Mouse (Mus musculus) embryonic facial prominence, embryonic 12.5 days (tissue): ENCODE measurements around the gene Csgalnact2. TPM values are rescaled to one million over a fixed set of nuclear protein-coding genes. Genes with fewer than 3 reads are reported as not detected.
A peak's percentile ranks its signal among the peaks of the same experiment; 100 is the strongest.

Experiments
- ATAC-seq: fragments of 200-750 bp; cut with Nextera tagmentation; 2 replicates; pipeline ENCODE4 v1.8.0; 2017; ENCODE audit not compliant: insufficient number of reproducible peaks, insufficient read depth, low FRiP score, low TSS enrichment
- H3K27ac ChIP-seq: fragments of 300-500 bp; sonication (generic); 2 replicates; pipeline ENCODE4 v1.5.1; 2016; ENCODE audit warnings: mild to moderate bottlenecking
- H3K27me3 ChIP-seq: fragments of 300-500 bp; sonication (generic); 2 replicates; pipeline ENCODE4 v1.6.1; 2016; ENCODE audit warnings: mild to moderate bottlenecking, moderate library complexity
- H3K36me3 ChIP-seq: fragments of 300-500 bp; sonication (generic); 2 replicates; pipeline ENCODE4 v1.6.1; 2016; ENCODE audit warnings: mild to moderate bottlenecking
- H3K4me1 ChIP-seq: fragments of 300-500 bp; sonication (generic); 2 replicates; pipeline ENCODE4 v1.6.1; 2016
- H3K4me2 ChIP-seq: fragments of 300-500 bp; sonication (generic); replicated peaks from 2 replicates; pipeline ENCODE4 v1.6.1; 2016; ENCODE audit warnings: mild to moderate bottlenecking, moderate library complexity
- H3K4me3 ChIP-seq: fragments of 300-500 bp; sonication (generic); 2 replicates; pipeline ENCODE4 v1.5.1; 2016; ENCODE audit warnings: mild to moderate bottlenecking
- H3K9ac ChIP-seq: fragments of 300-500 bp; sonication (generic); 2 replicates; pipeline ENCODE4 v1.6.1; 2016; ENCODE audit warnings: mild to moderate bottlenecking, moderate library complexity
- H3K9me3 ChIP-seq: fragments of 300-500 bp; sonication (generic); 2 replicates; pipeline ENCODE4 v1.6.1; 2016; ENCODE audit warnings: mild to moderate bottlenecking, moderate library complexity
- WGBS: fragments of 180-500 bp; shearing (Covaris S2); methylation state at CpG from one replicate; pipeline ENCODE4 v1.1.7; 2016; 5-methylcytosine and 5-hydroxymethylcytosine counted together
- microRNA-seq: library from miRNA; unstranded; fragments of <30 nt; microRNA quantifications from one replicate; pipeline ENCODE4, GENCODE M21; 2017
- polyA plus RNA-seq: library from polyadenylated mRNA; unstranded; fragments of >200 nt; fragmentation: Nextera tagmentation; extraction: Ambion mirVana; gene quantifications from 2 replicates; pipeline ENCODE4 v1.2.1, GENCODE M21; 2016

Gene Csgalnact2
- polyA plus RNA-seq, 1 experiment from 2014 or later, result 14.2 TPM

- Histone ChIP-seq H3K9me3 (no peaks in the 10 kb centered on the region), H3K4me3 (no peak overlapping the region), H3K27me3 (peaks cover 24% of the 10 kb centered on the region), H3K4me1 (peaks cover 17% of the 10 kb centered on the region), H3K27ac (no peak overlapping the region), H3K4me2 (no peak overlapping the region), H3K9ac (no peak overlapping the region), H3K36me3 (no peaks in the 10 kb centered on the region)
- 67% methylated on average over 5 of the region's 5 CpGs for WGBS
- no peak for ATAC-seq
Observed at GRCm38 (mm10) chr6:118070321-118071012, 68.5 kb downstream of the Csgalnact2 start.

GRCm38 (mm10) chr6:118067720-118068119 lies 71.2 kb downstream of the Csgalnact2 start:
- no peak overlapping the region for H3K27ac ChIP-seq
- ATAC-seq, result no peak
- peaks cover 19% of the 10 kb centered on the region for H3K4me1 ChIP-seq
- H3K27me3 ChIP-seq, result peaks cover 40% of the 10 kb centered on the region
- H3K36me3 ChIP-seq, result no peaks in the 10 kb centered on the region
- no peaks in the 10 kb centered on the region for H3K9me3 ChIP-seq
- no peak overlapping the region for H3K9ac ChIP-seq
- H3K4me2 ChIP-seq, result no peak overlapping the region
- WGBS, result 67% methylated on average over 7 of the region's 7 CpGs
- no peak overlapping the region for H3K4me3 ChIP-seq

GRCm38 (mm10) chr6:118066199-118067081 lies 72.5 kb downstream of the Csgalnact2 start:
- 2% methylated on average over 39 of the region's 40 CpGs for WGBS
- Histone ChIP-seq H3K4me3 (peak overlapping the region; percentile 38), H3K27ac (no peak overlapping the region), H3K9ac (peak overlapping the region; percentile 19; the same call in 1 of the 2 replicates), H3K4me1 (peaks cover 19% of the 10 kb centered on the region), H3K27me3 (peaks cover 40% of the 10 kb centered on the region), H3K9me3 (no peaks in the 10 kb centered on the region), H3K4me2 (peak overlapping the region; percentile 80), H3K36me3 (no peaks in the 10 kb centered on the region)
- no peak; the same call in 1 of the 2 replicates for ATAC-seq

- peak overlapping the region; percentile 19; the same call in 1 of the 2 replicates for H3K9ac ChIP-seq
- ATAC-seq, result no peak
- peaks cover 40% of the 10 kb centered on the region for H3K27me3 ChIP-seq
- H3K9me3 ChIP-seq, result no peaks in the 10 kb centered on the region
- H3K27ac ChIP-seq, result no peak overlapping the region
- H3K4me1 ChIP-seq, result peaks cover 19% of the 10 kb centered on the region
- H3K36me3 ChIP-seq, result no peaks in the 10 kb centered on the region
- peak overlapping the region; percentile 80 for H3K4me2 ChIP-seq
- WGBS, result 0% methylated on average over 6 of the region's 12 CpGs
- H3K4me3 ChIP-seq, result peak overlapping the region; percentile 38
Observed at GRCm38 (mm10) chr6:118065837-118066198, 73.1 kb downstream of the Csgalnact2 start.

GRCm38 (mm10) chr6:118064968-118065530 lies 73.9 kb downstream of the Csgalnact2 start:
- peaks cover 19% of the 10 kb centered on the region for H3K4me1 ChIP-seq
- H3K36me3 ChIP-seq, result no peaks in the 10 kb centered on the region
- H3K4me3 ChIP-seq, result no peak overlapping the region
- H3K27me3 ChIP-seq, result peaks cover 40% of the 10 kb centered on the region
- WGBS, result 8% methylated on average over 7 of the region's 7 CpGs
- H3K27ac ChIP-seq, result no peak overlapping the region
- H3K9me3 ChIP-seq, result no peaks in the 10 kb centered on the region
- no peak overlapping the region for H3K9ac ChIP-seq
- no peak for ATAC-seq
- peak overlapping the region; percentile 80 for H3K4me2 ChIP-seq

GRCm38 (mm10) chr6:118063266-118063665 lies 75.7 kb downstream of the Csgalnact2 start:
- Histone ChIP-seq H3K27me3 (peaks cover 40% of the 10 kb centered on the region), H3K9ac (no peak overlapping the region), H3K9me3 (no peaks in the 10 kb centered on the region), H3K4me3 (no peak overlapping the region), H3K36me3 (no peaks in the 10 kb centered on the region), H3K4me2 (no peak overlapping the region), H3K4me1 (peaks cover 19% of the 10 kb centered on the region), H3K27ac (no peak overlapping the region)
- no peak for ATAC-seq
- 68% methylated on average over 5 of the region's 5 CpGs for WGBS

GRCm38 (mm10) chr6:118061266-118061665 lies 77.7 kb downstream of the Csgalnact2 start:
- H3K4me2 ChIP-seq, result no peak overlapping the region
- H3K9me3 ChIP-seq, result no peaks in the 10 kb centered on the region
- H3K4me3 ChIP-seq, result no peak overlapping the region
- H3K9ac ChIP-seq, result no peak overlapping the region
- WGBS, result 90% methylated on average over 4 of the region's 4 CpGs
- H3K27ac ChIP-seq, result no peak overlapping the region
- H3K27me3 ChIP-seq, result peaks cover 24% of the 10 kb centered on the region
- peaks cover 12% of the 10 kb centered on the region for H3K4me1 ChIP-seq
- no peak for ATAC-seq
- no peaks in the 10 kb centered on the region for H3K36me3 ChIP-seq

Small RNAs within 50 kb of the gene (microRNA-seq; reads per million reads assigned to microRNA genes)
- not detected for gene Mir7044

Other genes with a start within 250 kb of the Csgalnact2 start
- 659 and 677 TPM in 2 replicates for gene Hnrnpf, start 238.8 kb downstream of the Csgalnact2 start, polyA plus RNA-seq
- gene Fxyd4, start 201.4 kb downstream of the Csgalnact2 start, polyA plus RNA-seq, result 2.2 and 3.7 TPM in 2 replicates
- gene Rasgef1a, start 127.7 kb downstream of the Csgalnact2 start, polyA plus RNA-seq, result 0.12 and 0.27 TPM in 2 replicates
- 1.9 and 2.3 TPM in 2 replicates for gene Ret, start 58.6 kb upstream of the Csgalnact2 start, polyA plus RNA-seq